Mouse (Mus musculus): Measurements from ENCODE around the gene Elf2. TPM values are rescaled to one million over a fixed set of nuclear protein-coding genes. Genes with fewer than 3 reads are reported as not detected.
A peak's percentile ranks its signal among the peaks of the same experiment; 100 is the strongest.
"Not testable (repeated sequence)": the region's sequence is repeated elsewhere in the genome, so short reads cannot be mapped to it uniquely, and the experiment has no call there.

Elf2 gene
- polyA plus RNA-seq, 1 experiment from 2014 or later, result 39.6 TPM

DNA sequence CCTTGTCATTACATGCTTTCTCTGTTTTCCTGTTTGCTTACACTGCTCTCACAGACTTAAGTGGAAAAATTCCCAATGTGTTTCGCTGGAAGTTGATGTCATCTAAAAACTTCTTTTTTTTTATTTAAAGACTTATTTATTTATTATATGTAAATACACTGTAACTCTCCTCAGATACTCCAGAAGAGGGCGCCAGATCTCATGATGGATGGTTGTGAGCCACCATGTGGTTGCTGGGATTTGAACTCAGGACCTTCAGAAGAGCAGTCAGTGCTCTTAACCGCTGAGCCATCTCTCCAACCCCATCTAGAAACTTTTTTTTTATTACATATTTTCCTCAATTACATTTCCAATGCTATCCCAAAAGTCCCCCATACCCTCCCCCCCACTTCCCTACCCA, 22.4 kb downstream of the Elf2 start:
- ATAC-seq (replicated peaks); H3K27ac ChIP-seq; H3K36me3 ChIP-seq (replicated peaks); H3K4me3 ChIP-seq; H3K4me1 ChIP-seq; H3K9ac ChIP-seq; H3K27me3 ChIP-seq (replicated peaks); H3K4me2 ChIP-seq; H3K9me3 ChIP-seq: not testable (repeated sequence)
- 96% methylated on average over 3 of the region's 3 CpGs for WGBS

DNA sequence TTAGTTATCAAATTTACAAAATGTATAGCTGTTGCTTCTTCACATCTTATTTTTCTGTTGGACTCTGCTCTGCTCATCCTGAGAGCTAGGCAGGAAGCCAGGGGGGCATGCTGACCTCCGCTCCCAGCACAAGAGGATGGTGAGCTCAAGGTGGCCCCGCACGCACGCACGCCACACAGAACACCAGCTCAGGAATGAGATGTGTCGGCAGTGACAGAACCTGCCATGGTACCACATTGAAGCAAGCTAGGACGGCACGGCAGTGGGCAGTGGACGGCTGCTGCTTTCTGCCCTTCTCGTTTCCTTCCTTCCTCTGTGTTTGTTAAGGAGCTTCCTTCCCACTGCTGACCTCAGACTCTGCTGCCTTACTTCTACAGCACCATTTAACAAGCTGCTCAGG, 23.6 kb downstream of the Elf2 start:
- WGBS, result 92% methylated on average over 10 of the region's 10 CpGs
- no peak overlapping the region for H3K4me3 ChIP-seq
- no peaks in the 10 kb centered on the region for H3K9me3 ChIP-seq
- H3K4me2 ChIP-seq, result no peak overlapping the region
- H3K4me1 ChIP-seq, result no peaks in the 10 kb centered on the region
- H3K9ac ChIP-seq, result no peak overlapping the region
- peaks cover under 1% of the 10 kb centered on the region; the same call in 1 of the 2 replicates for H3K36me3 ChIP-seq (replicated peaks)
- no peaks in the 10 kb centered on the region for H3K27me3 ChIP-seq (replicated peaks)
- no peak overlapping the region for H3K27ac ChIP-seq
- no peak for ATAC-seq (replicated peaks)

DNA sequence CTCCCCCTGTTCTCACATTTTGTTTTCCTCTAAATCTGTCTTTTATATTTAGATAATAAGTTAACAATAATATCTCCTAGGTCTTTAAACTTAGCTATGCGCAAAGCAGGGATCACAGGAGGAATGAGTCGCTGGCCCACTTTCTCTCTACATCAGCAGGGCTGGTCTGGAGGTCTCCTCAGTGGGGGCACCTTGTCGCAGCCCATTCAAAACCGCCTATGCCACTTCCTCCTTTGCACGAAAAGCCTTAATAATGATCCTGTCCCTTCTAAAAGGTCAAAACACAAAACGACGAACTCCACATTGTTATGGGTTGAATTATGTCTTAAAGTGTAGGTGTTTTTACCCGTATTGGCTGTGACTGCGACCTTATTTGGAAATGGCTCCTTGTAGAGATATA, 28.8 kb downstream of the Elf2 start:
- H3K4me1 ChIP-seq, result 0 out of 2 replicates have a peak, but pooled peaks cover 3% of the 10 kb centered on the region
- no peaks in the 10 kb centered on the region for H3K27me3 ChIP-seq (replicated peaks)
- no peak for ATAC-seq (replicated peaks)
- no peak overlapping the region for H3K4me2 ChIP-seq
- WGBS, result 53% methylated on average over 9 of the region's 9 CpGs
- H3K9me3 ChIP-seq, result no peaks in the 10 kb centered on the region
- H3K9ac ChIP-seq, result no peak overlapping the region
- H3K36me3 ChIP-seq (replicated peaks), result no peaks in the 10 kb centered on the region; the same call in 1 of the 2 replicates
- no peak overlapping the region for H3K27ac ChIP-seq
- no peak overlapping the region for H3K4me3 ChIP-seq

DNA sequence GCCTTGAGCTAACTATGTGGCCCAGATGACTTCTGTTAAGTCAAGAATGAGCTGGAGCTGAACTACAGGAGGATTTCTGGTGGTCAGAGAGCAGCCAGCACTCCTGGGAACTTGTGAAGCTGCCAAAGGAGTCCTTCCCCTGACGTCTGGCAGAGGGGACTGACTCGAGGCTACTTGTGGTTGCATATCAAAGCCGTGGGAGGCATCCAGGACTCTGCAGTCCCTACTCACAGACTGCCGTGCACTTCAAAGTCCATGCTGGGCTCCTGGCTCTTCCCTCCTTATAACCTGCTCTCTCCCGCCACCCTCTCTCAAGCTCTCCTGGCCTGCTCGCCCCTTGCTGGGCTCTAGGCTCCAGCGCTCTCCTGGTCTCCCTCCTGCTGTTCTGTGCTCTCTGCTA, 30.4 kb downstream of the Elf2 start:
- Histone ChIP-seq H3K9me3 (no peaks in the 10 kb centered on the region), H3K36me3 (replicated peaks) (no peaks in the 10 kb centered on the region; the same call in 1 of the 2 replicates), H3K9ac (no peak overlapping the region), H3K4me3 (no peak overlapping the region), H3K4me1 (0 out of 2 replicates have a peak, but pooled peaks cover 3% of the 10 kb centered on the region), H3K27ac (no peak overlapping the region), H3K27me3 (replicated peaks) (no peaks in the 10 kb centered on the region), H3K4me2 (no peak overlapping the region)
- no peak for ATAC-seq (replicated peaks)
- 30% methylated on average over 7 of the region's 7 CpGs for WGBS

DNA sequence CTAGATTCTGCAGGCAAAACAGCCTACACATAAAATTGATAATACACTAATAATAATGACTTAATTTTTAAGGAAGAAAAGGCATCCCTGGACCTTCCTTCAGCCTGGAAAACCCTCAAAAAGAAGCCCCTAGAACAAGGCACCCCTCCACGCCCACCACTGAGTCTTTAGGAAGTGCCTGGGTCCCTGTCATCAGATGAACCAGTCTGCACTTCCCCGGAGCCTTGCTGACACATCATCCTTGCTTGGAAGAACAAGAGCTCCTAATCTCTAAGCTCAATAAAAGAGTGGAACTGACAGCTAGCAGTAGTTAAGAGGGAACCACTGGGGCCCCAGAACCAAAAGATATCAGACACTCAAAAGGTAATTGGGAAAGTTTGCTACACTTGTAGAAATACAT, 33.8 kb downstream of the Elf2 start:
- Histone ChIP-seq H3K4me1 (0 out of 2 replicates have a peak, but pooled peaks cover 3% of the 10 kb centered on the region), H3K9ac (no peak overlapping the region), H3K36me3 (replicated peaks) (no peaks in the 10 kb centered on the region; the same call in 1 of the 2 replicates), H3K27ac (no peak overlapping the region), H3K4me2 (no peak overlapping the region), H3K9me3 (no peaks in the 10 kb centered on the region), H3K4me3 (no peak overlapping the region), H3K27me3 (replicated peaks) (no peaks in the 10 kb centered on the region)
- 70% methylated on average over 2 of the region's 2 CpGs for WGBS
- ATAC-seq (replicated peaks), result no peak

DNA sequence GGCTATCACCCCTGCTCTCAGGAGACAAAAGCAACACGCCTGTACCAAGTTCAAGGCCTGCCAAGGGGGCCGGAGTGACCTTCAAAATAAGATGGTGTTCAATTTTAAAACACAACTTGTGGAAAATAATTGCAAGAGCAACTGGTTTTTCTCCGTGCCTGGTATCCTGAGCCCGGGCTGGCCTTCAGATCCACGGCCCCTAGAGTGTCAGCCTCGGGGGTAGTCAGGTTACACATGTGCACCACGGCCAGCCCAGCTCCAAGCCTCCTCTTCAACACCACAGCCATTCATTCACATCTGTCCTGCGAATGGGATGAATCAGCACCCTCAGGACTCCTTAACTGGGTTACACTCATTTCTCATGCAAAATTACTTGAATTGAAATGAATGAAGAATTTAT, 34.5 kb downstream of the Elf2 start:
- Histone ChIP-seq H3K9ac (no peak overlapping the region), H3K4me2 (no peak overlapping the region), H3K27me3 (replicated peaks) (no peaks in the 10 kb centered on the region), H3K4me3 (no peak overlapping the region), H3K36me3 (replicated peaks) (no peaks in the 10 kb centered on the region; the same call in 1 of the 2 replicates), H3K4me1 (0 out of 2 replicates have a peak, but pooled peaks cover 3% of the 10 kb centered on the region), H3K9me3 (no peaks in the 10 kb centered on the region), H3K27ac (no peak overlapping the region)
- 91% methylated on average over 8 of the region's 8 CpGs for WGBS
- ATAC-seq (replicated peaks), result no peak

DNA sequence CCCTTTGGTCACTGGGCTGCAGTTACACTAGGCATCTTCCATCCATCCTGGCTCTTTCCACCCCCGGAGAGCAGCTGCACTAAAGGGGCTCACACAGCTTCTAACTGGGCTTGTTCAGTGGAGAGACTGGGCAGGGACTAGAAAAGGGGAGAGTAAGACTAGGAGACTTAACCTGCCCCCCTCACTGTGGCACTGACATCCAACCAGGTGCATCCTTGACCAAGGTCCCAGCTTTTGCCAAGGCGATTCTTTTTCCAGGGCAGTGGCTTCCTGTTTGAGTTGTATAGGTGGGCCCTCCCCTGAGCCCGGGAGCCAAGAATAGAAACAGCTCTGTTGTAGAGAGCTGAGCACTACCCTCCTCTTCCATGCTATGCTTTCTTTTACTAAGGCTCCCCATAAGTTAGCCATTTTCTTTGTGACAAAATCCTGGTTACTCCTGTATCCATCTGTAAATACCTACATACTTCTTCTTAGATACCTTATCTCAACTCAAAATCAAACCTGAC, 37.4 kb downstream of the Elf2 start:
- no peak for ATAC-seq (replicated peaks)
- H3K4me1 ChIP-seq, result no peaks in the 10 kb centered on the region
- no peaks in the 10 kb centered on the region for H3K27me3 ChIP-seq (replicated peaks)
- H3K9ac ChIP-seq, result no peak overlapping the region
- H3K9me3 ChIP-seq, result no peaks in the 10 kb centered on the region
- 91% methylated on average over 3 of the region's 3 CpGs for WGBS
- H3K27ac ChIP-seq, result no peak overlapping the region
- H3K4me3 ChIP-seq, result no peak overlapping the region
- no peaks in the 10 kb centered on the region; the same call in 1 of the 2 replicates for H3K36me3 ChIP-seq (replicated peaks)
- no peak overlapping the region for H3K4me2 ChIP-seq

DNA sequence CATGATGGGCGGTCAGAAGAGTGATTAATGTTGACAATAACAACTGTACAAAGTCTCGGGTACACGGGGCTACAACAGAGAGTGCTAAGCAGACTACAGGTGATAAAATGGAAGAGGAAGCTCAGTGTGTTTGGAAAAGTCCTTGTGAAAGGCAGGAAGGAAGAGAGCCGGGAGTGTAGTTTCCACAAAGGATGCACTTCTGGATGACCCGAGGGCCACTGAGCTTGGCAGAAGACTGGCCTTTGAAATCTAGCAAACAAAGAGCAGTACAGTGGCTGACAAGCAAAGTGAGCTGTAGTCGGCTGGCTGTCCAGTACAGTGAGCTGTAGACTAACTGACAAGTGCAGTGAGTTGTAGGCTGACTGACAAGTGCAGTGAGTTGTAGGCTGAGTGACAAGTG, 38.9 kb downstream of the Elf2 start:
- ATAC-seq (replicated peaks), result no peak
- 87% methylated on average over 6 of the region's 6 CpGs for WGBS

DNA sequence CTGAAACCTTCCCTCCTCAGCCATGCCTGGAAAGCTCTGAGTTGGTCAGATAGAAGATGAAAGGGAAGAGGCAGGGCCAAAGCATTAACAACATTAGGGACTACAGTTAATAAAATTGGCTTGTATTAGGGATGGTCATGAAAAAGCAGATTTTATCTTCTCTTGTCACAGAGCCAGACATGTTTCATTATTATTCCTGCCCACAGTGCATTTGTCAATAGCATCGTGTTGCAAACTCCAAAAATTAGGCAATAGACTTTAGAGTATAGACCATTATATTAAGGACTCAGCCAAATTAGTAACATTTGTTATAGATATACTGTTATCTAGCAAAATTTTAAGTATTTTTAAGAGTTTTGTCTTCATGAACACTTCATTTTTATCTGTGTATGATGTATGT, 43.7 kb downstream of the Elf2 start:
- no peak for ATAC-seq (replicated peaks)
- Histone ChIP-seq H3K9ac (no peak overlapping the region), H3K9me3 (no peaks in the 10 kb centered on the region), H3K4me2 (no peak overlapping the region), H3K4me1 (no peaks in the 10 kb centered on the region), H3K4me3 (no peak overlapping the region), H3K27ac (no peak overlapping the region), H3K27me3 (replicated peaks) (no peaks in the 10 kb centered on the region), H3K36me3 (replicated peaks) (no peaks in the 10 kb centered on the region)
- 78% methylated on average over 1 of the region's 1 CpGs for WGBS

More for the DNA sequence above, 38.9 kb downstream of the Elf2 start:
- no peaks in the 10 kb centered on the region for H3K9me3 ChIP-seq
- H3K27ac ChIP-seq, result no peak overlapping the region
- no peaks in the 10 kb centered on the region for H3K27me3 ChIP-seq (replicated peaks)
- H3K4me1 ChIP-seq, result no peaks in the 10 kb centered on the region
- H3K4me3 ChIP-seq, result no peak overlapping the region
- no peak overlapping the region for H3K4me2 ChIP-seq
- H3K36me3 ChIP-seq (replicated peaks), result no peaks in the 10 kb centered on the region
- no peak overlapping the region for H3K9ac ChIP-seq

DNA sequence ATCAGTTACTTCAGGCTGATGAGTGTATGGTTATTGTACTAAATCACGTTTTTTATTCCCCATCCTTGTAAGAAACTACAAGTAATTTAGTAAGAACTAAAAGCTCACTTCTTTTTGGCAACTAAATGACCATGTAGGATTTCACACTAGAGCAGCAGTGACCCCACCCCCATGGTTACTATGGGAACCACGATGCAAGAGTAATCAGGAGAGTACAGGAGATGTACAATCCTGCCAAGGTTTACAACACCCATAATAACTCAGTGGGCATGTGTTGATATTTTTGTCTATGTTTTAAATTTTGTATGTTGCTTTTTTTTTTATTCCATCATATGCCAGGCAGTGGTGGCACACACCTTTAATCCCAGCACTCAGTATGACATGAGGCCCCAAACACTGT, 45.2 kb downstream of the Elf2 start:
- WGBS, result 59% methylated on average over 2 of the region's 2 CpGs
- H3K27ac ChIP-seq, result no peak overlapping the region

DNA sequence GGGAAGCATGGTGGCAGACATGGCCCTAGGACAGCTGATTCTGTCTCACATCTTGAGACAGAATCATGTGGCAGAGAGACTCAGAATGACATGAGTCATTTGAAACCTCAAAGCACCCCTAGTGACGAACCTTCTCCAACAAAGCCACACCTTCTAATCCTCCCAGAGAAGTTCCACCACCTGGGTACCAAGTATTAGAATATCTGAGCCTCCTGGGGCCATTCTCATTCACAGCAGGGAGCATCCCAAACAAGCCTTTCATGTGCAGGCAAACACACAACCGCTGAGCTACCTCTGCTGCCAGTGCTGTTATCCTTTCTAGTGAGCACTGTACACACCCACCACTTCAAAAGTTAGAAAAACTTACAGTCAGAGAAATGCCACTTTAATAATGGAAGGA, 46.2 kb downstream of the Elf2 start:
- no peak for ATAC-seq (replicated peaks)

More for the DNA sequence above, 45.2 kb downstream of the Elf2 start:
- no peak overlapping the region for H3K4me3 ChIP-seq
- H3K36me3 ChIP-seq (replicated peaks), result no peaks in the 10 kb centered on the region
- H3K9ac ChIP-seq, result no peak overlapping the region
- no peaks in the 10 kb centered on the region for H3K9me3 ChIP-seq
- no peaks in the 10 kb centered on the region for H3K27me3 ChIP-seq (replicated peaks)
- H3K4me2 ChIP-seq, result no peak overlapping the region
- ATAC-seq (replicated peaks), result no peak
- H3K4me1 ChIP-seq, result no peaks in the 10 kb centered on the region

DNA sequence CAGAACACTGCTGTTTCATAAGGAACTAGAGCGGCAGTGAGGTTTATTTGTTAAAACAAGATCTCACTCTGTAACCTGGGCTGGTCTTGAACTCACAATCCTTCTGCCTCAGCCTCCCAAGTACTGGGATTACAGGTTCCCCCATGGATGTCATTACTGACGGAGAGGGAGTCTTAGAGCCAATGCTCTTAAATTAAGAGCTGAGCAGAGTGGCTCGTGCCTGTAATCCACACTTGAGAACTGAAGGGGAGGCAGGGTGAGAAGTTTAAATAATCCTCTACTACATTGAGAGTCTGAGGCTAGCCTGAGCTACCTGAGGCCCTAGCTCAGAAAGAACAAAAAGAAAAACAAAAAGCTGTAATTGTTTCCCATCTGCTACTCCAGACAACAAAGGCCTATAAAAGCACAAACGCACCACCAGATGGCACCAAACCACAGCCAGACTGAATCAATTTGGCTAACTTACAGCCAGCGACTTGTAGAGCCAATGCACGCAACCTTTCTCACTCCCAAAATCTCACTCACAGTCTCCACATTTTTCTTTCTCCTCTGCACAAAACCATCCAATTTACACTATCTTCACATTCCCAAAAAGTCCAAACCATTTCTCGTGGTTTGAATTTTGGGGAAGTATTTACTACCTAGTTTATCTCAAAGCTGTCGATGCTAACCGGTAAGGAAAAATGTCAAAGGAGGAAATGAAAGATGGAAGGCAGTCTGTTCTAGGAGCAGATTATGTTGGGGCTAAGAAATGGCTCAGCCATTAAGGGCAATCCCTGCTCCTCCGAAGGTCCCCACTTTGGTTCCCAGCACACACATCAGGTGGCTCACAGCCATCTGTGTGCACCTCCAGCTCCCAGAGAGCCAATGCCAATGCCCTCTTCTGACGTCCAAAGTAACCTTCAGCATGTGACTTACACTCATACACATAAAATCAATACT, 51.3 kb downstream of the Elf2 start:
- ATAC-seq (replicated peaks), result peak; percentile 83
- no peak overlapping the region for H3K9ac ChIP-seq
- no peaks in the 10 kb centered on the region for H3K36me3 ChIP-seq (replicated peaks)
- H3K4me1 ChIP-seq, result peaks cover 4% of the 10 kb centered on the region; the same call in 1 of the 2 replicates
- no peaks in the 10 kb centered on the region for H3K9me3 ChIP-seq
- no peak overlapping the region for H3K27ac ChIP-seq
- H3K27me3 ChIP-seq (replicated peaks), result no peaks in the 10 kb centered on the region
- WGBS, result 55% methylated on average over 11 of the region's 11 CpGs
- H3K4me2 ChIP-seq, result no peak overlapping the region
- H3K4me3 ChIP-seq, result no peak overlapping the region

More for the DNA sequence above, 46.2 kb downstream of the Elf2 start:
- Histone ChIP-seq H3K27ac (no peak overlapping the region), H3K36me3 (replicated peaks) (no peaks in the 10 kb centered on the region), H3K4me3 (no peak overlapping the region), H3K27me3 (replicated peaks) (no peaks in the 10 kb centered on the region), H3K9me3 (no peaks in the 10 kb centered on the region), H3K9ac (no peak overlapping the region), H3K4me2 (no peak overlapping the region), H3K4me1 (peaks cover 3% of the 10 kb centered on the region; the same call in 1 of the 2 replicates)
- 27% methylated on average over 2 of the region's 2 CpGs for WGBS

All from midbrain, embryonic 15.5 days (tissue).